Mouse (Mus musculus): Measurements from ENCODE around the gene Nt5c3. TPM values are rescaled to one million over a fixed set of nuclear protein-coding genes. Genes with fewer than 3 reads are reported as not detected.

The Nt5c3 gene
- polyA plus RNA-seq (2014; fragmentation: Nextera tagmentation; extraction: Ambion mirVana) = 164 and 171 TPM in 2 replicates

DNA sequence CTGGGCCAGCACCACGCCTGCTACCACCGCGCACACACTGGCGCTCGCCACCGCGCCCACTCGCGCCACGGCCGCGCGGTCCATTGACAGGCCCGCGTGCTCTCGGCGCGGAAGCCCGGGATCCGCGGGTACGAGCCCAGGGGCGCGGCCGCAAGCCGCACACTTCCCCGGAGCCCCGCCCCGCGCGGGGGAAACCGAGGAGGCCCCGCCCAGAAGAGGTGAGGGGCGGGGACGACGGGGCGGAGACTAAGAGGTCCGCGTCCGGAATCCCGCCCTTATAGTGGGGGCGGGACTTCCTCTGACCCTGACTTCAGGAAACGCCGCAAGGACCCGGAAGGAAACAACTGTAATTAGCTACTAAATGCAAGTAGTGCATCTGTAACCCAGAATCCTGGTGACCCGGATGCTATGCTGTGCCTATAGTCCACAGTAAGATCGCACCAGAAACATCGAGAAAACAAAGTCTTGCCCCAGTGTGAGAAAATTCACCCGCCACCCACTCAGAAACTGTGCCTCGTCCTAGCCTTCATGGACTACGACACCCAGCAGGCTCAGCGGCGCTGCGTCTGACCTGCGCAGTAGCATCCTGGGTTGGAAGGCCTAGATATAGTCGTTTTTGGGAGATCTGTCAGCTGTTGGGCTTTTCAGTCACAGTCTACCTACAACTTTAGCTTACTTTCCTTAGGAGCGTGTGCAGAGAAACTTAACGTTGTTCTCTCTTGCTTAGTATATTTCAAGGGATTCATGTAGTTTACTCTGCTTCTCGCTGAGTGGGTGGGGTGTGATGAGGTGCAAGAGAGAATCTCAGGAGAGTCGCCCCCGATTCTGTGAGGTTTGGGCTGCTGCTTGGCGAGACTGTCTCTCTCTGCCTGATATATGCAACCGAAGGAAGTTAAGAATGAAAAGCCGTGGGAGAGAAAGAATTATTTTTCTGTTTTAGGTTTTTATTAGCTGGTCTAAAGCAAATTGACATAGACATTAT is at the start of gene Nt5c3, which contains the start of gene Vmn1r4:
Nt5c3 (minus strand) TSS at position 207 of the 982 bp plus-strand sequence.
Vmn1r4 (plus strand) TSS at position 290 of the 982 bp plus-strand sequence.
- Histone ChIP-seq H3K9ac (ENCODE audit: low read depth, low read length) (peak within 1 kb of the TSS; percentile 94), H3K4me2 (peak within 1 kb of the TSS; percentile 72), H3K27ac (ENCODE audit: low read depth, low read length) (peak within 1 kb of the TSS; percentile 90), H3K27me3 (replicated peaks; ENCODE audit: control insufficient read depth, insufficient read depth, low read length) (no peaks in the 10 kb centered on the region), H3K9me3 (ENCODE audit: control insufficient read depth, low read length) (no peaks in the 10 kb centered on the region), H3K4me3 (ENCODE audit: low read depth, low read length) (peak within 1 kb of the TSS; percentile 87), H3K36me3 (ENCODE audit: control insufficient read depth, insufficient read depth, low read length) (no peaks in the 10 kb centered on the region), H3K4me1 (replicated peaks; ENCODE audit: control insufficient read depth, insufficient read depth, low read length) (peaks cover 15% of the 10 kb centered on the region)
- 3% methylated on average over 59 of the region's 64 CpGs for WGBS
- ATAC-seq (replicated peaks; ENCODE audit: low FRiP score) (peak; percentile 88), DNase-seq (ENCODE audit: low spot score) (peak; percentile 91)

DNA sequence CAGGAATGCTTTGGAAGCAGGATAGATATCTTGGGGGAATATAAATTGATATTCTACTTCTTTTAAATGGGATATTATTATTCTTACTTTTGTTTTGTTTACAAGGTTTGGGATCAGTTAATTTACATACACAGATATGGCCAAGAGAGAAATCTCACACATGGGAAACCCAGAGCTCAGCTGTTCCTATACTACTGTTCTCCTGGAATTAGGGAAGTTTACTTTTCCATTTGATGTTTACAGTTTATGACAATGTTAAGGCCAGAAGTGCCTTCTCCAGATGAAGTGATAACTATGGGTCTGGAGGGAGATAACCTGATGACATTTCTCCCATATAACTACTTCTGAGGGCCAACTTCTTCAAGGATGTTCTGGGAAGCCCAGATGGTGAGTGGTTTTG is 46.2 kb upstream of the Nt5c3 start, which contains the start of gene Vmn1r5:
Vmn1r5 (plus strand) TSS at position 301 of the 400 bp plus-strand sequence.
- Histone ChIP-seq H3K27ac (ENCODE audit: low read depth, low read length) (no peak within 1 kb of the TSS), H3K9ac (ENCODE audit: low read depth, low read length) (no peak within 1 kb of the TSS), H3K4me1 (replicated peaks; ENCODE audit: control insufficient read depth, insufficient read depth, low read length) (no peaks in the 10 kb centered on the region), H3K27me3 (replicated peaks; ENCODE audit: control insufficient read depth, insufficient read depth, low read length) (no peaks in the 10 kb centered on the region), H3K36me3 (ENCODE audit: control insufficient read depth, insufficient read depth, low read length) (no peaks in the 10 kb centered on the region), H3K4me2 (no peak within 1 kb of the TSS), H3K4me3 (ENCODE audit: low read depth, low read length) (no peak within 1 kb of the TSS), H3K9me3 (ENCODE audit: control insufficient read depth, low read length) (no peaks in the 10 kb centered on the region)
- no peak for DNase-seq (ENCODE audit: low spot score)
- ATAC-seq (replicated peaks; ENCODE audit: low FRiP score) = no peak

- 83% methylated on average over 5 of the region's 5 CpGs for WGBS
- H3K4me2 ChIP-seq = no peak overlapping the region
- H3K4me1 ChIP-seq (replicated peaks; ENCODE audit: control insufficient read depth, insufficient read depth, low read length) = no peaks in the 10 kb centered on the region
- no peak overlapping the region for H3K27ac ChIP-seq (ENCODE audit: low read depth, low read length)
- H3K27me3 ChIP-seq (replicated peaks; ENCODE audit: control insufficient read depth, insufficient read depth, low read length) = no peaks in the 10 kb centered on the region
- DNase-seq (ENCODE audit: low spot score) (no peak), ATAC-seq (replicated peaks; ENCODE audit: low FRiP score) (no peak)
- H3K36me3 ChIP-seq (ENCODE audit: control insufficient read depth, insufficient read depth, low read length) = no peaks in the 10 kb centered on the region
- no peaks in the 10 kb centered on the region for H3K9me3 ChIP-seq (ENCODE audit: control insufficient read depth, low read length)
- no peak overlapping the region for H3K4me3 ChIP-seq (ENCODE audit: low read depth, low read length)
- H3K9ac ChIP-seq (ENCODE audit: low read depth, low read length) = no peak overlapping the region
Observed at GRCm38 (mm10) chr6:56956436-56956835, 32.7 kb upstream of the Nt5c3 start.

- WGBS = 68% methylated on average over 4 of the region's 4 CpGs
- Histone ChIP-seq H3K27ac (ENCODE audit: low read depth, low read length) (no peak overlapping the region), H3K9me3 (ENCODE audit: control insufficient read depth, low read length) (no peaks in the 10 kb centered on the region), H3K4me2 (no peak overlapping the region), H3K4me1 (replicated peaks; ENCODE audit: control insufficient read depth, insufficient read depth, low read length) (no peaks in the 10 kb centered on the region), H3K4me3 (ENCODE audit: low read depth, low read length) (no peak overlapping the region), H3K9ac (ENCODE audit: low read depth, low read length) (no peak overlapping the region), H3K36me3 (ENCODE audit: control insufficient read depth, insufficient read depth, low read length) (no peaks in the 10 kb centered on the region), H3K27me3 (replicated peaks; ENCODE audit: control insufficient read depth, insufficient read depth, low read length) (no peaks in the 10 kb centered on the region)
- ATAC-seq (replicated peaks; ENCODE audit: low FRiP score) (no peak), DNase-seq (ENCODE audit: low spot score) (no peak)
Observed at GRCm38 (mm10) chr6:56934366-56934765, 10.6 kb upstream of the Nt5c3 start.

DNA sequence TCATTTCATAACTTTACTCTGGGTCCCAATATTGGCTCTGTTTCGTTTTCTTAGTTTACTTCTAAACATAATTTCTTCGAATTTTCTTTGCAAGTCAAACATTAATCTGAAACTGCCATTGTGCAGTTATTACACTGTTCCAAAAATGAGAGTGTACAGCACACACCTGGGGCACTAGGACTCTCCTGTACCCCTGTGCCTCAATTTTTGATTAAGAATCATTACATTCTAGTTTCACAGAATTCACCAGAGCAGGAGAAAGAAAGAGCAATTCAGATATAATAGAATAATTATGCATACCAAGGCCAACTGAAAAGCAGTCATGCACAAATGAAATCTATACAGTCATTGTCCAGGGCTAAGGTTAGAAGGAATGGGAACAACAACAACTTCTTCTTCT is 8.7 kb upstream of the Nt5c3 start:
- WGBS = 63% methylated on average over 2 of the region's 2 CpGs
- no peaks in the 10 kb centered on the region for H3K36me3 ChIP-seq (ENCODE audit: control insufficient read depth, insufficient read depth, low read length)
- no peak overlapping the region for H3K4me3 ChIP-seq (ENCODE audit: low read depth, low read length)
- DNase-seq (ENCODE audit: low spot score) = no peak
- H3K4me2 ChIP-seq = no peak overlapping the region
- H3K4me1 ChIP-seq (replicated peaks; ENCODE audit: control insufficient read depth, insufficient read depth, low read length) = no peaks in the 10 kb centered on the region
- H3K9ac ChIP-seq (ENCODE audit: low read depth, low read length) = no peak overlapping the region
- ATAC-seq (replicated peaks; ENCODE audit: low FRiP score) = no peak
- no peaks in the 10 kb centered on the region for H3K9me3 ChIP-seq (ENCODE audit: control insufficient read depth, low read length)
- H3K27me3 ChIP-seq (replicated peaks; ENCODE audit: control insufficient read depth, insufficient read depth, low read length) = no peaks in the 10 kb centered on the region
- no peak overlapping the region for H3K27ac ChIP-seq (ENCODE audit: low read depth, low read length)

GRCm38 (mm10) chr6:56931648-56932415 is 8.1 kb upstream of the Nt5c3 start:
- H3K27ac ChIP-seq (ENCODE audit: low read depth, low read length) = no peak overlapping the region
- no peak overlapping the region for H3K4me2 ChIP-seq
- H3K9ac ChIP-seq (ENCODE audit: low read depth, low read length) = no peak overlapping the region
- H3K27me3 ChIP-seq (replicated peaks; ENCODE audit: control insufficient read depth, insufficient read depth, low read length) = no peaks in the 10 kb centered on the region
- H3K9me3 ChIP-seq (ENCODE audit: control insufficient read depth, low read length) = no peaks in the 10 kb centered on the region
- no peaks in the 10 kb centered on the region for H3K4me1 ChIP-seq (replicated peaks; ENCODE audit: control insufficient read depth, insufficient read depth, low read length)
- no peak for ATAC-seq (replicated peaks; ENCODE audit: low FRiP score)
- H3K4me3 ChIP-seq (ENCODE audit: low read depth, low read length) = no peak overlapping the region
- H3K36me3 ChIP-seq (ENCODE audit: control insufficient read depth, insufficient read depth, low read length) = no peaks in the 10 kb centered on the region
- DNase-seq (ENCODE audit: low spot score) = no peak
- 70% methylated on average over 4 of the region's 4 CpGs for WGBS

- Histone ChIP-seq H3K4me3 (ENCODE audit: low read depth, low read length) (peak overlapping the region; percentile 87), H3K9me3 (ENCODE audit: control insufficient read depth, low read length) (no peaks in the 10 kb centered on the region), H3K4me1 (replicated peaks; ENCODE audit: control insufficient read depth, insufficient read depth, low read length) (peaks cover 22% of the 10 kb centered on the region), H3K9ac (ENCODE audit: low read depth, low read length) (peak overlapping the region; percentile 94), H3K27ac (ENCODE audit: low read depth, low read length) (peak overlapping the region; percentile 90), H3K27me3 (replicated peaks; ENCODE audit: control insufficient read depth, insufficient read depth, low read length) (no peaks in the 10 kb centered on the region), H3K4me2 (peak overlapping the region; percentile 72), H3K36me3 (ENCODE audit: control insufficient read depth, insufficient read depth, low read length) (no peaks in the 10 kb centered on the region)
- DNase-seq (ENCODE audit: low spot score) (no peak), ATAC-seq (replicated peaks; ENCODE audit: low FRiP score) (peak; percentile 52)
- under 1% methylated on average over 25 of the region's 25 CpGs for WGBS
Observed at GRCm38 (mm10) chr6:56923331-56923725, 404 bp downstream of the Nt5c3 start.

DNA sequence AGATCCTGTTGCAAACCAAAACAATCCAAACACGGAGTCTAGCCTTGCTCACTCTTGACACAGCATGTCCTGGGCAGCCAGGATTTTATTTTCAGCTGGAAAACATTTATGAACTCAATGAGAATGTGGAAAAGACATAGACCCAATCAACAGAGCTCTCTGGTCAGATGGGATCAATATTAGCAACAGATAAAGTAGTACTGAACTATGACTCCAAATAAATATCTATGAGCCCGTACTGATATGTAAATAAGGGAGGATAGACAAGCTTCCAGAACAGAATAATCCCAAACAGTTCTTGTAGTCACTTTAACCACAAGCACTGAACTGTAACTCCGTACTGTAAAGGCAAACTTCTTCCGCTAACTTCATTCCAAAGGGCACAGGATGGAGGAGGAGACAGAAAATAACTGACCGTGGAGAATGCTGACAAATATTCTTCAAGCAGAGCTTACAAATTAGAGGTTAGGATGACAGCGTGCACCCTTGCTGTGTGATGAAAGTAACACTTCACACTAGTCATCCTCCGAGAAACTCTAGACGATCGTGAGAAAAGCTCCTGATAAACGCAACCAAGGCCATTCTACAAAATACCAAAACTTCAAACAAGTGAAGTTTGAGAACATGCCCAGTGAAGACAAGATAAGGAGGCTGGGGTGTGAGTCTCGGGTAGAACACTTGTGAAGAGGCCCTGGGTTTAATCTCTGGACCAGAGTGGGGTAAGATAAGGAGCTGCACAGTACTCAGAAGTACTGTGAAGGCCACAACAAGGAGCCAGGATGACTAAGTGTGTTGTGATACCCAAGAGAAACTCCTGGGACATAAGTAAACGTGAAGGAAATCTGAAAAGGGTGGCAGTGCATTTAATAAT is 3.3 kb downstream of the Nt5c3 start:
- Histone ChIP-seq H3K4me3 (ENCODE audit: low read depth, low read length) (peak overlapping the region; percentile 87), H3K9ac (ENCODE audit: low read depth, low read length) (peak overlapping the region; percentile 45), H3K36me3 (ENCODE audit: control insufficient read depth, insufficient read depth, low read length) (no peaks in the 10 kb centered on the region), H3K4me2 (peak overlapping the region; percentile 72), H3K27ac (ENCODE audit: low read depth, low read length) (peak overlapping the region; percentile 88), H3K4me1 (replicated peaks; ENCODE audit: control insufficient read depth, insufficient read depth, low read length) (peaks cover 44% of the 10 kb centered on the region), H3K9me3 (ENCODE audit: control insufficient read depth, low read length) (no peaks in the 10 kb centered on the region), H3K27me3 (replicated peaks; ENCODE audit: control insufficient read depth, insufficient read depth, low read length) (no peaks in the 10 kb centered on the region)
- WGBS = 26% methylated on average over 12 of the region's 12 CpGs
- peak; percentile 79 for ATAC-seq (replicated peaks; ENCODE audit: low FRiP score)
- no peak for DNase-seq (ENCODE audit: low spot score)

Measured in liver, embryonic 11.5 days (tissue).